Mouse (Mus musculus) limb, embryonic 11.5 days (tissue): ENCODE data around the gene Hoxa6. TPM values are rescaled to one million over a fixed set of nuclear protein-coding genes. Genes with fewer than 3 reads are reported as not detected.

Experiments
- ATAC-seq: fragments of 200-750 bp; cut with Nextera tagmentation; 2 replicates; pipeline ENCODE4 v1.8.0; 2017; ENCODE audit warnings: low read depth; ENCODE audit not compliant: insufficient number of reproducible peaks, low FRiP score, low TSS enrichment
- DNase-seq: peaks from one replicate; pipeline ENCODE4 v3.0.0-alpha.2; 2015; ENCODE audit warnings: low spot score
- H3K27ac ChIP-seq: fragments of 300-500 bp; sonication (generic); replicated peaks from 2 replicates; pipeline ENCODE4 v1.5.1; 2014; ENCODE audit warnings: low read depth, mild to moderate bottlenecking, low read length
- H3K27me3 ChIP-seq: fragments of 300-500 bp; sonication (generic); 2 replicates; pipeline ENCODE4 v1.6.1; 2014; ENCODE audit warnings: mild to moderate bottlenecking, low read length, mixed read lengths; ENCODE audit not compliant: control insufficient read depth, insufficient read depth
- H3K36me3 ChIP-seq: fragments of 300-500 bp; sonication (generic); 2 replicates; pipeline ENCODE4 v1.6.1; 2014; ENCODE audit warnings: mild to moderate bottlenecking, low read length, moderate library complexity, mixed read lengths; ENCODE audit not compliant: control insufficient read depth, insufficient read depth
- H3K4me1 ChIP-seq: fragments of 300-500 bp; sonication (generic); 2 replicates; pipeline ENCODE4 v1.6.1; 2014; ENCODE audit warnings: low read length, mixed read lengths; ENCODE audit not compliant: control insufficient read depth, insufficient read depth
- H3K4me2 ChIP-seq: fragments of 300-500 bp; sonication (generic); 2 replicates; pipeline ENCODE4 v1.6.1; 2014; ENCODE audit warnings: low read depth, mild to moderate bottlenecking, moderate library complexity; ENCODE audit not compliant: severe bottlenecking
- H3K4me3 ChIP-seq: fragments of 300-500 bp; sonication (generic); 2 replicates; pipeline ENCODE4 v1.5.1; 2014; ENCODE audit warnings: low read depth, low read length
- H3K9ac ChIP-seq: fragments of 300-500 bp; sonication (generic); 2 replicates; pipeline ENCODE4 v1.6.1; 2014; ENCODE audit warnings: mild to moderate bottlenecking, low read length
- H3K9me3 ChIP-seq: fragments of 300-500 bp; sonication (generic); 2 replicates; pipeline ENCODE4 v1.6.1; 2016; ENCODE audit warnings: low read length; ENCODE audit not compliant: control insufficient read depth
- WGBS: fragments of 180-500 bp; shearing (Covaris S2); extraction: QIAGEN DNeasy Blood & Tissue Kit; methylation state at CpG from one replicate; pipeline ENCODE4 v1.1.7; 2014; 5-methylcytosine and 5-hydroxymethylcytosine counted together
- polyA plus RNA-seq: library from polyadenylated mRNA; unstranded; fragments of >200 nt; fragmentation: Nextera tagmentation; extraction: Ambion mirVana; gene quantifications from 2 replicates; pipeline ENCODE4 v1.2.1, GENCODE M21; 2014

The Hoxa6 gene
- polyA plus RNA-seq, 1 experiment from 2014 or later: 4.6 TPM

- under 1% methylated on average over 26 of the region's 26 CpGs for WGBS
- ATAC-seq (peak; percentile 15), DNase-seq (no peak)
- Histone ChIP-seq H3K27me3 (no peaks in the 10 kb centered on the region), H3K4me2 (peak overlapping the region; percentile 89), H3K4me3 (peak overlapping the region; percentile 87), H3K9ac (peak overlapping the region; percentile 98), H3K27ac (peak overlapping the region; percentile 98), H3K36me3 (no peaks in the 10 kb centered on the region; the same call in none of the 2 replicates), H3K9me3 (no peaks in the 10 kb centered on the region), H3K4me1 (peaks cover 4% of the 10 kb centered on the region; the same call in 1 of the 2 replicates)
These were observed 18.2 kb upstream of the Hoxa6 start for GRCm38 (mm10) chr6:52226569-52227257.

DNA sequence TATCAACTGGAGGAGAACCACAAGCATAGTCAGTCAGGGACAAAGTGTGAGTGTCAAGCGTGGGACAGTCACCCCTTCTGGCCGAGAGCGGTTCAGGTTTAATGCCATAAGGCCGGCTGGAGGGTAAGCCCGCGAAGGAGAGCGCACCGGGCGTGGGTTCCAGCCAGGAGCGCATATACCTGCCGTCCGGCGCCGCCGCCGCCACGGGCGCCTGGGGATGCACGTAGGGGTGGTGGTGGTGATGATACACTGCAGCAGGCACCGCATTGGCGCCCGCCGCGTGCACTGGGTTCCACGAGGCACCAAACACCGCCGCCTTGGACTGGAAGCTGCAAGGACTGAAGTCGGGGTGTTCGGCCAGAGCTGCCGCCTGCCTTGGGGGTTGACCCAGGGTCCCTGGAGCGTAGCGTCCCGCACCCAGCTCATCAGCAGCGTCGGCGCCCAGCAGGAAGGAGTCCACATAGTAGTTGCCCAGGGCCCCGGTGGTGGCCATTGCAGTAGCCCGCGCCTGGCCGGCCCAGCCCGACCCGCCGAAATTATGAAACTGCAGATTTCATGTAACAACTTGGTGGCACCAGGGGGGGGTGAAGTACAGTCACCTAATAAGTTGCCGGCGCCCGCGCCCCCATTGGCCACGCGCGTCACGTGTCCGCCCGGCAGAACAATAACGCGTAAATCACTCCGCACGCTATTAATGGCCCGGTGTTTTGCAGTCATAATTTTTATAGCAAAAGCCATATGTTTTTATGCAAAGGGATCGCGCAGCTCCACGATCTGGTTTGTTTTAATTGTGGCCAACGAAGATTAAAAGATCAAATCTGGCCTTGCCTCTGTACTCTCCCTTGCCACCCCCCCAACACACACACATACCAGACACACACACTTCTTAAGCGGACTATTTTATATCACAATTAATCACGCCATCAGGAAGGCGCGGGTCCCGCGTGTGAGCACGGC is 17.4 kb upstream of the Hoxa6 start:
- DNase-seq (no peak), ATAC-seq (peak; percentile 63)
- Histone ChIP-seq H3K4me1 (peaks cover 4% of the 10 kb centered on the region; the same call in 1 of the 2 replicates), H3K9ac (peak overlapping the region; percentile 98), H3K9me3 (no peaks in the 10 kb centered on the region), H3K4me3 (peak overlapping the region; percentile 87), H3K4me2 (peak overlapping the region; percentile 89), H3K36me3 (no peaks in the 10 kb centered on the region; the same call in none of the 2 replicates), H3K27me3 (no peaks in the 10 kb centered on the region), H3K27ac (peak overlapping the region; percentile 98)
- WGBS: under 1% methylated on average over 65 of the region's 69 CpGs

DNA sequence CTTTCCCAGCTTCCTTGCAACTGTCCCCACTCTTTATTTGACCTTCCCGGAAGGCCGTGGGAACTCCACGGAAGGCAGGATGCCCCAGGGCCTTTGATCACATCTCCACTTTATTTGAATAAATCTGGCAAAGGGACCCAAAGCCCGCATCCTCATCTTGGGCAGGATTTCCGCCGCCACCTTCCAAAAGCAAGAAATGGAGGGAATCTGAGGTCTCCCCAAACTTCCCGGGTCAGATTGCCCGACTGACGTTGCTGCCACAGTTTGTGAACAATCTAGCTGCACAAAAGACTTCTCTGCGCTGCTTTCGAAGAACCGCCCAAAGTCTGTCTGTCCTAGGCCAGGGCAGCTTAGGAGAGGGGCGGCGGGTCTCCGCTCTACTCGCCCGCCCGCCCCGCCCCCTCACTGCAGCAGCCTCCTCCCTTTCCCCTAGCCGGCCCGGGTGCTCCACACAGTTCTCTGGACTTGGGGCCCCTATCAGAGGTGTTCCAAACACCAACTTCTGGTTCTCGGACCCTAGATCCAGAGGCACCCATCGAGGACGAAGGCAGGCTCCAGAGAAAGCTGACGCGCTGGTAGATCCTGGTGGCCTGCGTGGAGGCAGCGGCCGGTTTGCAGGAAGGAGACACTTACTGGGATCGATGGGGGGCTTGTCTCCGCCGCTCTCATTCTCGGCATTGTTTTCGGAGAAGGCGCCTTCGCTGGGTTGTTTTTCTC is 16.5 kb upstream of the Hoxa6 start:
- H3K36me3 ChIP-seq: no peaks in the 10 kb centered on the region; the same call in none of the 2 replicates
- no peak for ATAC-seq
- peak overlapping the region; percentile 98 for H3K27ac ChIP-seq
- no peaks in the 10 kb centered on the region for H3K9me3 ChIP-seq
- H3K4me3 ChIP-seq: peak overlapping the region; percentile 87
- under 1% methylated on average over 36 of the region's 36 CpGs for WGBS
- peaks cover 6% of the 10 kb centered on the region; the same call in 1 of the 2 replicates for H3K4me1 ChIP-seq
- peak; percentile 72 for DNase-seq
- peak overlapping the region; percentile 98 for H3K9ac ChIP-seq
- peak overlapping the region; percentile 89 for H3K4me2 ChIP-seq
- H3K27me3 ChIP-seq: no peaks in the 10 kb centered on the region

GRCm38 (mm10) chr6:52223939-52224760 is 15.6 kb upstream of the Hoxa6 start:
- peak overlapping the region; percentile 98 for H3K27ac ChIP-seq
- H3K27me3 ChIP-seq: no peaks in the 10 kb centered on the region
- peaks cover 14% of the 10 kb centered on the region for H3K4me1 ChIP-seq
- H3K4me2 ChIP-seq: peak overlapping the region; percentile 89
- H3K9ac ChIP-seq: peak overlapping the region; percentile 98
- under 1% methylated on average over 24 of the region's 24 CpGs for WGBS
- no peaks in the 10 kb centered on the region; the same call in none of the 2 replicates for H3K36me3 ChIP-seq
- peak; percentile 73 for DNase-seq
- no peak for ATAC-seq
- H3K4me3 ChIP-seq: peak overlapping the region; percentile 87
- H3K9me3 ChIP-seq: no peaks in the 10 kb centered on the region

DNA sequence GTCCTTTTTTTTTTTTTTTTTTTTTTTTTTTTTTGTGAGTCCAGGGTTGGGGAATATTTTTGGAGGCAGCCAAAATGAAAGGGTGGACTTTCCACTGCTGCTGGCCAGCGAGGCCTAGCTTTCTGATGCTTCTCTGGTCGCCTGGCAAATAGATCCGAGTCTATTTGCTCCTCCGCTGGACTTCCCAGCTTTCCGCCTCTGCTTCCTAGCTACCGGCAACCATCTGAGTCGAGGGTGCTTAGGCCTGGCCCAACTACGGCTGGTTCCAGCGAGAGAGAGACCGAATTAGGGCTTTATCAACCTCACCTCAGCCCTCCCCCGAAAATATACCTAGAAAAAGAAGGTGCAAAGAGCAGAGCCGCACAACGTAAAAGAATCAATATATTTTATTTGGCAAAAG is 14.2 kb upstream of the Hoxa6 start:
- Histone ChIP-seq H3K4me1 (peaks cover 27% of the 10 kb centered on the region), H3K9me3 (no peaks in the 10 kb centered on the region), H3K4me3 (peak overlapping the region; percentile 87), H3K27me3 (no peaks in the 10 kb centered on the region), H3K27ac (peak overlapping the region; percentile 98), H3K4me2 (peak overlapping the region; percentile 89), H3K9ac (peak overlapping the region; percentile 98), H3K36me3 (no peaks in the 10 kb centered on the region)
- DNase-seq (peak; percentile 67), ATAC-seq (no peak)
- WGBS: 3% methylated on average over 13 of the region's 13 CpGs

DNA sequence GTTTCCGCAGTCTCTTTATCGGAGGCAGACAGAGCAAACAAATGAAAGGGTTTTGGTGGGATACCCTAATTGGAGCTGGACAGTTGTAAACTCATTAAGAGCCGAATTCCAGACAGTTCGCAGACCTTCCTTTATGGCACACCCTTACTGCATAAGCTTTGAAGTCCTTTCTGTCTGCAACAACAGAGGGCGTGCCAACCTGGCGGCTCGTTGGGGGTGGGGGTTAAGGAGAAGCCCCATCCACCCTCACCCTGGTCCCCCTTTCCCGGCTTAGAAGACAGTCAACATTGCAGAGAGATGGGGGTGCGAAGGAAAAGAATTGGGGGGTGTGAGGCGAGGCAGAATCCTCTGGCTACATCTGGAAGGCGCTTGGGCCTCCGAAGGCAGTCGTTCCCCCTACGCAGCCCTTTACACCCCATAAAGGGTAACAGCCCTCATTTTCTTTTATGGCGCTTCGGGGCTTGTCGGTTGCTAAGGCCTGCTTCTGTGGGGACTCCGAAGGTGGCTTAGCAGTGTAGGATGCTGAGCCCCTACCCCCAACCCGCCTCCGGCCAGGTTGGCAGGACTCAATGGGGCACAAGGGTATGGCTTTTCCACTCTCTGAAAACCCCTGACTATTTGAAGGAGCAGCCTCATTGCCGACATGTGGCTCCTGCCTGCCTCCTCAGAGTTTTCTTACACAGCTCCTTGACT is 13.6 kb upstream of the Hoxa6 start:
- WGBS: 1% methylated on average over 21 of the region's 21 CpGs
- peaks cover 29% of the 10 kb centered on the region for H3K4me1 ChIP-seq

DNA sequence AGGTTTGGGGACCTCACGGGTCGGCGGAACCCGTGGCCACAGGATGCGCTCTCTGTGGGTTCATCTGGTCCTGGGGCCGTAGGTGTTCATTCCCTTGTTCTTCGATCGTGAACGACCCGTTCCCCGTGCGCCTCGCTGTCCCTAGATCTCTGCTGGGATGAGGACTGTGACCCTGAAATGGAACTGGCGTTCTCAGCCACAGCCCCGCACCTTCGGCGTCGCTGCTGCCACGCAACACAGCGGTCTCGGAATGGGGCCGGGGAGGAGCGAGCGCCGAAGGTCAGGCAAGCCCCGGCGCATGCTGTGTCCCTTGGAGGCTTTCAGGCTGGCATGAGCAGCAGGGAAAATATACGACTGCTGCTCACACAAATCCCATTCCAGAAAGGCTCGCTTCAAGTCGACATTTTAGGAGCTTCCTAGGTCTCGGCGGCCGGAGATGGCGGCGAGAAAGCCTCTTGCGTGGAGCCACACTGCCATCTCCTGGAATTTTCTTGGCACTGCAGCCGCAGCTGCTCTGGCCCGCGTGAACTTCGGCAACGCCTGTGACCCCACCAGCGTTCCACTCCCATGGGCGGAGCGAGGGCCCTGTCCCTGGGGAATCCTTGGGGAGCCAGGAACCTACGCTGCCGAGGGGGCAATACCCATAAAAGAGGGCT is 12.9 kb upstream of the Hoxa6 start, which contains the start of gene Hoxa7:
Gene Hoxa7 (minus strand): TSS at position 518 of the 656 bp plus-strand sequence.
- Histone ChIP-seq H3K4me2 (peak within 1 kb of the TSS; percentile 89), H3K9ac (peak within 1 kb of the TSS; percentile 98), H3K27me3 (no peaks in the 10 kb centered on the region), H3K27ac (peak within 1 kb of the TSS; percentile 98), H3K36me3 (no peaks in the 10 kb centered on the region), H3K9me3 (no peaks in the 10 kb centered on the region), H3K4me3 (peak within 1 kb of the TSS; percentile 87), H3K4me1 (peaks cover 25% of the 10 kb centered on the region)
- DNase-seq: peak; percentile 71
- WGBS: under 1% methylated on average over 46 of the region's 46 CpGs
- ATAC-seq: peak; percentile 53

More for the DNA sequence above, 13.6 kb upstream of the Hoxa6 start:
- Histone ChIP-seq H3K27me3 (no peaks in the 10 kb centered on the region), H3K36me3 (no peaks in the 10 kb centered on the region), H3K4me3 (peak overlapping the region; percentile 87), H3K27ac (peak overlapping the region; percentile 98), H3K4me2 (peak overlapping the region; percentile 89), H3K9me3 (no peaks in the 10 kb centered on the region), H3K9ac (peak overlapping the region; percentile 98)
- ATAC-seq (peak; percentile 33), DNase-seq (no peak)
